Mouse (Mus musculus) stomach, embryonic 15.5 days (tissue): ENCODE data around the gene Cluh. TPM values are rescaled to one million over a fixed set of nuclear protein-coding genes. Genes with fewer than 3 reads are reported as not detected.

ENCODE experiments used
- ATAC-seq: fragments of 200-750 bp; cut with Nextera tagmentation; 2 replicates; pipeline ENCODE4 v1.8.0; 2017; ENCODE audit warnings: low read depth, moderate number of reproducible peaks, moderate TSS enrichment; ENCODE audit not compliant: insufficient read depth, low FRiP score
- H3K27ac ChIP-seq: fragments of 300-500 bp; sonication (generic); 2 replicates; pipeline ENCODE4 v1.5.1; 2015; ENCODE audit warnings: mild to moderate bottlenecking, inconsistent platforms
- H3K27me3 ChIP-seq: fragments of 300-500 bp; sonication (generic); replicated peaks from 2 replicates; pipeline ENCODE4 v1.6.1; 2015; ENCODE audit warnings: inconsistent platforms
- H3K36me3 ChIP-seq: fragments of 300-500 bp; sonication (generic); 2 replicates; pipeline ENCODE4 v1.6.1; 2015; ENCODE audit warnings: inconsistent platforms
- H3K4me1 ChIP-seq: fragments of 300-500 bp; sonication (generic); 2 replicates; pipeline ENCODE4 v1.6.1; 2015; ENCODE audit warnings: inconsistent platforms
- H3K4me2 ChIP-seq: fragments of 300-500 bp; sonication (generic); 2 replicates; pipeline ENCODE4 v1.6.1; 2015; ENCODE audit warnings: mild to moderate bottlenecking, inconsistent platforms
- H3K4me3 ChIP-seq: fragments of 300-500 bp; sonication (generic); replicated peaks from 2 replicates; pipeline ENCODE4 v1.5.1; 2015; ENCODE audit warnings: inconsistent platforms
- H3K9ac ChIP-seq: fragments of 300-500 bp; sonication (generic); 2 replicates; pipeline ENCODE4 v1.6.1; 2015; ENCODE audit warnings: inconsistent platforms
- H3K9me3 ChIP-seq: fragments of 300-500 bp; sonication (generic); 2 replicates; pipeline ENCODE4 v1.6.1; 2016; ENCODE audit warnings: inconsistent platforms
- WGBS: fragments of 180-500 bp; shearing (Covaris S2); methylation state at CpG from one replicate; pipeline ENCODE4 v1.1.7; 2015; 5-methylcytosine and 5-hydroxymethylcytosine counted together
- polyA plus RNA-seq: library from polyadenylated mRNA; unstranded; fragments of >200 nt; fragmentation: Nextera tagmentation; extraction: Ambion mirVana; gene quantifications from 2 replicates; pipeline ENCODE4 v1.2.1, GENCODE M21; 2015

Cluh gene
- polyA plus RNA-seq, 1 experiment from 2014 or later = 34.9 TPM

DNA sequence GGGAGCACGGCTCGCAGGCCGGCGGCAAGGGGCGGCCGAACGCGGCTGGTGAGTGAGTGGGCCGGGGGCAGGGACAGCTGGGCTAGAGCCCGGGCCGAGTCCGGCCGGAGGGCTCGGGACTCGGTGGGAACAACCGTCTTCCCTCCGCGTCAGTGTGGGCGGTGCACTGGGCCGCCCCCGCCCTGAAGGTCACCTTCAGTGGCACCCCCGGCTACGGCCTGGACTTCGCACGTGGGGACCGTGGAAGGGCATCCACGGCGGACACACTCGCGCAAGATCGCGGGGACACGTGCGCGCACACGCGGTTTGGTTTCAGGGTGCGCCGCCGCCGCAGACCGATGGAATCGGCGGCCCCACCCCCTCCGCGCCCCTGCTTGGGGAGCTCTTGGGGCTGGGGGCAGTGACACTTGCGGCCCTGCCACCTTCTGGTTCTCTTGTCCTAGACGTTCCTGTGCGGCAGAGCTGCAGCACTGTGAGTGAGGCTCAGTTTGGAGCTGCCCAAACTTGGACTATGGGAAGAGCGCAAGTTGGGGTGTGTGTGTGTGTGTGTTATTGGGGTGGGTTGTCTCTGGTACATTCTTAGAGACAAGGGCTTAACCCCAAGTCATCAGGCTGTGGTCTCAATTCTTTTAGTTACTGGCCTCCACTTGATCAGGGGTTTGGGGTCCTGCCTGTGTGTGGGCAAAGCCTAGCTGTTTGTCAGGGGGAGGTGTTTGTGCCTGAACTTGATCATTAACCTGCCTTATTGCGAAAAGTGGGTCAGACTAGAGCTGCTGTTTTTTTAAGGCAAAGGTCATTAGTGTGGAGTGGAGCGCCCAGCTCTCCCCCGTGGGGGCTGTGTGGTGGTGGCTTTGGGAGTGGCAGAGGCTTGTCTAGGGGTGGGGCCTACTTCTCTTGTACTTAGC, 604 bp downstream of the Cluh start:
- Histone ChIP-seq H3K4me2 (peak overlapping the region; percentile 85), H3K27me3 (no peaks in the 10 kb centered on the region), H3K4me1 (peaks cover 33% of the 10 kb centered on the region), H3K9ac (peak overlapping the region; percentile 89), H3K27ac (peak overlapping the region; percentile 82), H3K9me3 (no peaks in the 10 kb centered on the region), H3K36me3 (no peaks in the 10 kb centered on the region), H3K4me3 (peak overlapping the region; percentile 99)
- ATAC-seq = peak; percentile 45
- WGBS = 1% methylated on average over 52 of the region's 53 CpGs

DNA sequence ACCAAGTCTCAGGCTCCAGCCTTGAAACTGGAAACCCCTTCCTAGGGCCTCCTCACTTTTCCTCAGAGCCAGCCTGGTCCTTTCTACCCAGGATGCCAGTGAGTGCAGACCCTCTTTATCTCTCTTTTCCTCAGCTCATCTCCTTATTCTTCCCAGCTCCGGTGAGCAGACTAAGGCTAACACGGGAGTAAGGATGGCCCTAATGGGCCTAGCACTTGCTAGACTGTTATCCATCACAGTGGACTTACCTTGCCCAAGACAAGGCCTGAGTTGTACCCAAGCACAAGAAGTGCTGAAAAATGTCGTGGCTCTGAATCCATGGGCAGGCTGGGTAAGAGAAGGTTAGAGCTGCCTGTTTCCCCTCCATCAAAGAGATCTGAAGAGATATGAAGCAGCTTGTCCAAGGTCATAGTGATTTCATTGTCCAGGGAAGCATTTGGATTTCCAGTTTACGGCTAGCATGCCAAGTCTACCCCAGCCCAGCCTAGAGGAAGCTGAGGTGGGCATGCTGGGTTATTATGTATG, 1.3 kb downstream of the Cluh start:
- 40% methylated on average over 4 of the region's 4 CpGs for WGBS
- H3K27me3 ChIP-seq = no peaks in the 10 kb centered on the region
- peak overlapping the region; percentile 99 for H3K4me3 ChIP-seq
- H3K4me2 ChIP-seq = peak overlapping the region; percentile 85
- no peak for ATAC-seq
- peak overlapping the region; percentile 82; the same call in 1 of the 2 replicates for H3K27ac ChIP-seq
- H3K36me3 ChIP-seq = no peaks in the 10 kb centered on the region
- H3K4me1 ChIP-seq = peaks cover 33% of the 10 kb centered on the region
- H3K9ac ChIP-seq = no peak overlapping the region
- H3K9me3 ChIP-seq = no peaks in the 10 kb centered on the region

DNA sequence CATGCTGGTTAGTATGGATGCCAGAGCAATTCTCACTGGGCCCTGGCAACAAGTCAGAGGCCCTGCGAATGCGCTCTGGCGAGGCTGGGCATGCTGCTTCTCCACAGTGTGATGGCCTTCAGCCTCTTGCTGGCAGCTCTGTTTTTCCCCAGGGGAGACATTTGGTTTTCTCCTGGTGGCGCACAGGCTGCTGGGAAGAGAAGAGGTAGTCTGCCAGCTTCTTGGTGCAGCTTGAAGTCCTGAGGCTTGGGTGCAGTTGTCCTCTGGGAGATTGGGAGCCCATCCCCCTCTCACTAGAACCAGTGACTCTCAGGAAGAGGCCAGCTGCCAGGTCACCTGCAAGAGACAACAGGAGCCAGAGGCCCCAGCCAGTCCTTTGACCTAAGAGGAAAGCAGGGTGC, 3.5 kb downstream of the Cluh start:
- H3K4me3 ChIP-seq = no peak overlapping the region
- 83% methylated on average over 4 of the region's 4 CpGs for WGBS
- H3K27me3 ChIP-seq = no peaks in the 10 kb centered on the region
- no peak overlapping the region for H3K9ac ChIP-seq
- no peaks in the 10 kb centered on the region for H3K9me3 ChIP-seq
- H3K36me3 ChIP-seq = peaks cover 9% of the 10 kb centered on the region
- H3K4me2 ChIP-seq = no peak overlapping the region
- H3K27ac ChIP-seq = no peak overlapping the region; the same call in 1 of the 2 replicates
- no peak for ATAC-seq
- peaks cover 33% of the 10 kb centered on the region for H3K4me1 ChIP-seq

DNA sequence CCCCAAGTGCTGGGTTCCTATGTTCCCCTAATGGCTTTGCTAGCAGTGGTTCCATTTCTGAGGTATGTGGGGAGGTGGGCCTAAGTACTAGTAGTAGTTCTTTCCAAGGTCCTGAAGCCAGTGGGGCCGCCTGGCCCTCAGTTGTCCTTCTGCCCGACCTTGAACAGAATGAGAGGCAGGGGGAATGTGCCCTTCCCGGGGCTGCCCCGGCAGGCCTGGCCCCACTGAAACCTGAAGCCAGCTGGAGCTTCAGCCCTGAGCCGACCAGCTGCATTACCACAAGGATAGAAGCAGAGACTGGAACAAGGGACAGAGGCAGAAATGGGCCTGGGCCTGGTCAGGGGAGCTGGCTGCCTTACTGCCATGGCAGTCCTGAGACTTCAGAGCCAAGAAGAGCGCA, 4.1 kb downstream of the Cluh start:
- H3K9ac ChIP-seq = no peak overlapping the region
- 52% methylated on average over 6 of the region's 6 CpGs for WGBS
- no peak for ATAC-seq

DNA sequence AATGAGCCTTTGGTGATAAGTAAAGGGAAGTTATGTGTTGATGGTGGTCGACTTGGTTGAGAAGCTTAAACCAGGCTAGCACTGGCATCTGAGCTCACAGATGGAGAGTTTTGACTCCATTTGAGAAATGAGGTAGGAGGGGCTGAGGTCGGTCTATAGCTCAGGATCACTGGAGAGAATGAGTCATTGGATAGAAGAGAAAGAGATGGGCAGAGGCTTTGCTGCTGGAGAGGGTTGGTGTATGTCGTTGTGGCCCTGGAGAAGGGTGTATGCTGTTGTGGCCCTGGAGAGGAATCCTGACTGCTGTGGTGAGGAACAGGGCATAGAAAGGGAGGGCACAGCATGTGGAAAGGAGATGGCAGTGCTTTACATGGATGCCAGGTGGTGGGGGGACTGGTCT, 6.6 kb downstream of the Cluh start:
- peaks cover 27% of the 10 kb centered on the region for H3K36me3 ChIP-seq

More for the DNA sequence above, 4.1 kb downstream of the Cluh start:
- no peak overlapping the region for H3K4me2 ChIP-seq
- H3K4me3 ChIP-seq = no peak overlapping the region
- H3K27ac ChIP-seq = no peak overlapping the region
- no peaks in the 10 kb centered on the region for H3K9me3 ChIP-seq
- H3K27me3 ChIP-seq = no peaks in the 10 kb centered on the region
- H3K4me1 ChIP-seq = peaks cover 33% of the 10 kb centered on the region
- peaks cover 12% of the 10 kb centered on the region for H3K36me3 ChIP-seq

DNA sequence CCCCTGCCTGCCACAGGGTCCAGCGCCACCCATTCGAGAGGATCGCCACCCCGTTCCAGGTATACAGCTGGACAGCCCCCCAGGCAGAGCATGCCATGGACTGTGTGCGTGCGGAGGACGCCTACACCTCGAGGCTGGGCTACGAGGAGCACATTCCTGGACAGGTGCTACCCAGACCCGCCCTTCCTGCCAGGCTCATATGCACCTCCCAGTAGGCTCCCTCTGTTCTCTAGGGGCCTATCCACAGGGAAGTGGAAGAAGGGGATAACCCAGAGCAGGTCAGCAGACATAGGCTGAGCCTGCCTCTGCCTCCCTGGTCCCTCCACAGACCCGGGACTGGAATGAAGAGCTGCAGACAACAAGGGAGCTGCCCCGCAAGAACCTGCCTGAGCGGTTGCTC, 11.0 kb downstream of the Cluh start:
- Histone ChIP-seq H3K9me3 (no peaks in the 10 kb centered on the region), H3K4me3 (no peak overlapping the region), H3K36me3 (peaks cover 65% of the 10 kb centered on the region), H3K27me3 (no peaks in the 10 kb centered on the region), H3K4me2 (no peak overlapping the region), H3K27ac (no peak overlapping the region), H3K4me1 (no peaks in the 10 kb centered on the region), H3K9ac (no peak overlapping the region)
- WGBS = 92% methylated on average over 13 of the region's 13 CpGs
- ATAC-seq = no peak

More for the DNA sequence above, 6.6 kb downstream of the Cluh start:
- H3K4me1 ChIP-seq = peaks cover 24% of the 10 kb centered on the region
- H3K9ac ChIP-seq = no peak overlapping the region
- H3K4me2 ChIP-seq = no peak overlapping the region
- no peak overlapping the region for H3K4me3 ChIP-seq
- H3K27ac ChIP-seq = no peak overlapping the region
- H3K27me3 ChIP-seq = no peaks in the 10 kb centered on the region
- 76% methylated on average over 3 of the region's 3 CpGs for WGBS
- no peak for ATAC-seq
- H3K9me3 ChIP-seq = no peaks in the 10 kb centered on the region

DNA sequence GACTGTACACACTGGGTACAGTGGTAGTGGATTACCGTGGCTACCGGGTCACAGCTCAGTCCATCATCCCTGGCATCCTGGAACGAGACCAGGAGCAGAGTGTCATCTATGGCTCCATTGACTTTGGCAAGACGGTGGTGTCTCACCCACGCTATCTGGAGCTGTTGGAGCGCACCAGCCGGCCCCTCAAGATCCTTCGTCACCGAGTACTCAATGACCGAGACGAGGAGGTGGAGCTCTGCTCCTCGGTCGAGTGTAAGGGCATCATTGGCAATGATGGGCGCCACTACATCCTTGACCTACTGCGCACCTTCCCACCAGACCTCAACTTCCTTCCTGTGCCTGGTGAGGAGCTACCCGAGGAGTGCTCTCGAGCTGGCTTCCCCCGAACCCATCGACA, 12.3 kb downstream of the Cluh start:
- no peak for ATAC-seq
- Histone ChIP-seq H3K4me1 (no peaks in the 10 kb centered on the region), H3K27ac (no peak overlapping the region), H3K9ac (no peak overlapping the region), H3K4me2 (no peak overlapping the region), H3K4me3 (no peak overlapping the region), H3K9me3 (no peaks in the 10 kb centered on the region), H3K27me3 (no peaks in the 10 kb centered on the region), H3K36me3 (peaks cover 72% of the 10 kb centered on the region)
- 91% methylated on average over 19 of the region's 19 CpGs for WGBS

DNA sequence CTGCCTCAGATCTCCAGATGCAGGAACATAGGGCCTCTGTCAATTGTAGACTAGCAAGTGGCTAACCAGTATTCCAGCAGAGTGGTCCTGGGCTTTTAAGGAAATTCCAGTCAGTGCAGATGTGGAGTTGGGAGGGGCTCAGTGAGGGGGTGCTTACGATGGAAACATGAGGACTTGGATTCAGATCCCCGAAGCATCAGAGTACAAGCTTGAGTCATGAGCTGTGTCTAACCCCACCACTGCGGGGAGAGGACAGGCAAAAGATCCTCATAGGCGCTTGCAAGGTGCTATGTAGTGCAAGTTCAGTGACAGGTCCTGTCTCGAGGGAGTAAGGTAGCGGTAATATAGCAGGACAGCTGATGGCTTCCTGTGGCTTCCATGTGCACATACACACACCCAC, 12.9 kb downstream of the Cluh start:
- no peaks in the 10 kb centered on the region for H3K4me1 ChIP-seq
- H3K27me3 ChIP-seq = no peaks in the 10 kb centered on the region
- 87% methylated on average over 6 of the region's 6 CpGs for WGBS
- H3K4me2 ChIP-seq = no peak overlapping the region
- H3K36me3 ChIP-seq = peaks cover 74% of the 10 kb centered on the region
- no peak overlapping the region for H3K4me3 ChIP-seq
- H3K9me3 ChIP-seq = no peaks in the 10 kb centered on the region
- no peak overlapping the region for H3K27ac ChIP-seq
- ATAC-seq = no peak
- no peak overlapping the region for H3K9ac ChIP-seq

DNA sequence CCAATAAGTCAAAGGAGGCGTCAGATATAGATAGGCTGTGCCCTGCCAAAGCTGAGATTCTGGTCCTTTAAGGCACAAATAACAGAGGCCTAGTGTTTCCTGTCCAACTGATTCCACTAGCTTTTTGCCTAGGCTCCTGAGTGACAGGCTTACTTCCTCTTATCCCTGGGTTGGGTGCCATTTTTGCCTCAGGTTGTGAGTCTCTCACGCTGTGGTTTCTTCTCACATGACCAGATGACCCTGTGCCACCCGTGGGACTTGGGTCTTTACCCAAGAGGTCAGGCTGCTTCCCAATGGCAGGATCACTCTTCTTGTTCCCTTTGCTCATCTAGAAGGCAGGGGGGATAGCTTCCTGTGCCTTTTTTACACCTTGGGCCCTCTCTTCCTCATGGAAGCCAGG, 15.0 kb downstream of the Cluh start:
- H3K4me1 ChIP-seq = no peaks in the 10 kb centered on the region
- no peaks in the 10 kb centered on the region for H3K27me3 ChIP-seq
- H3K4me2 ChIP-seq = no peak overlapping the region
- no peak for ATAC-seq
- WGBS = 72% methylated on average over 3 of the region's 3 CpGs
- no peak overlapping the region for H3K9ac ChIP-seq
- H3K9me3 ChIP-seq = no peaks in the 10 kb centered on the region
- no peak overlapping the region for H3K4me3 ChIP-seq
- H3K27ac ChIP-seq = no peak overlapping the region
- peaks cover 70% of the 10 kb centered on the region for H3K36me3 ChIP-seq

DNA sequence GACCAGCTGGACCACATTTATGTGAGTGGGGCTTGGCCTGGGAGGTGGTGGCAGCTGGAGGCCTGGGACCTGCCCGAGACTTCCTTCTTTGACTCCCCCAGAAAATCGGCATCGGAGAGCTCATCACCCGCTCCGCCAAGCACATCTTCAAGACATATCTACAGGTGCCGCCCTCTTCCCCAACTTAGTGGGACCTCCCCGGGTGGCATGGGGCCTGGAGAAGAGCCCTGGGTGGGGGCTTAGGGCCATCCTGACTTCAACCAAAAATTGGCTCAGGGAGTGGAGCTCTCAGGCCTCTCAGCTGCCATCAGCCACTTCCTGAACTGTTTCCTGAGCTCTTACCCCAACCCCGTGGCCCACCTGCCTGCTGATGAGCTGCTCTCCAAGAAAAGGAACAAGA, 15.6 kb downstream of the Cluh start:
- ATAC-seq = no peak
- no peak overlapping the region for H3K27ac ChIP-seq
- no peaks in the 10 kb centered on the region for H3K4me1 ChIP-seq
- H3K4me2 ChIP-seq = no peak overlapping the region
- H3K27me3 ChIP-seq = no peaks in the 10 kb centered on the region
- no peak overlapping the region for H3K9ac ChIP-seq
- H3K4me3 ChIP-seq = no peak overlapping the region
- WGBS = 89% methylated on average over 8 of the region's 8 CpGs
- H3K36me3 ChIP-seq = peaks cover 70% of the 10 kb centered on the region
- H3K9me3 ChIP-seq = no peaks in the 10 kb centered on the region

DNA sequence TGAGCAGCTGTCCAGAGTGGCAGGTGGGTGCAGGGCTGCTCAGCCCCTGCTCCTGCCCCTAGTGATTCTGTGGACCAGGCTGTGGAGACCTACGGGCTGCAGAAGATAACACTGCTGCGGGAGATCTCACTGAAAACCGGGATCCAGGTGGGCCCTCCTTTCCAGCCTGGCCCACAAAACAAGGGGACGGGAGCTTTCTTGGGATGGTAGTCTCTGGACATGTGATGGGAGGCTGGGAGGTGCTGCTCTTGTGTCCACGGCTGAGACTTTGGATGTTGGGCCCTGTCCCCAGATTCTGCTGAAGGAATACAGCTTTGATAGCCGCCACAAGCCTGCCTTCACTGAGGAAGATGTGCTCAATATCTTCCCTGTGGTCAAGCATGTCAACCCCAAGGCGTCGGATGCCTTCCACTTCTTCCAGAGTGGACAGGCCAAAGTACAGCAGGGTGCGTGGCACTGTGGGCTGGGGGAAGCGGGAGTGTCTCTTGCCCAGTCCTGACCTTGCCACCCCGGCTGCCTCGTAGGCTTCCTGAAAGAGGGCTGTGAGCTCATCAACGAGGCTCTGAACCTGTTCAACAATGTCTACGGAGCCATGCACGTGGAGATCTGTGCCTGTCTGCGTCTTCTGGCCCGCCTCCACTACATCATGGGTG, 16.5 kb downstream of the Cluh start:
- WGBS = 92% methylated on average over 17 of the region's 17 CpGs
- H3K36me3 ChIP-seq = peaks cover 62% of the 10 kb centered on the region

DNA sequence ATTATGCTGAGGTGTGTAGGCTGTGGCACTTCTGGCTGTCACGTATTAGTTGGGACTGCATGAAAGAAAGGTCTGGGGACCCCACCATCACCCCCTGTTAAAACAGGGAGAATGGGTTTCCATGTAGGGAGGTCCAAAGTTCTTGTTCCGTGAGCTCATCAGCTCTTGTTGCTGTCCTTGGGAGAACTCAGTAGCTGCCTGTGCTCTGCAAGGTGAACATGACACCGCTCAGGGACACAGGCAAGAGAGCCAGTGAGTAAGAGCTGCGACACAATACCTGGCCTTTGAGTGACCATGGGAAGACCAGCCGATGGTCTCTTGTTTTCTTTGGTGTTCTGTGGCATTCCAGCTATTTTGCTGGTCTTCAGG, 17.0 kb downstream of the Cluh start:
- no peak overlapping the region for H3K4me2 ChIP-seq
- H3K4me3 ChIP-seq = no peak overlapping the region
- no peak overlapping the region for H3K27ac ChIP-seq
- ATAC-seq = no peak
- peaks cover 59% of the 10 kb centered on the region for H3K36me3 ChIP-seq
- H3K9ac ChIP-seq = no peak overlapping the region
- H3K9me3 ChIP-seq = no peaks in the 10 kb centered on the region
- 91% methylated on average over 5 of the region's 5 CpGs for WGBS
- no peaks in the 10 kb centered on the region for H3K4me1 ChIP-seq
- H3K27me3 ChIP-seq = no peaks in the 10 kb centered on the region

More for the DNA sequence above, 16.5 kb downstream of the Cluh start:
- Histone ChIP-seq H3K4me2 (no peak overlapping the region), H3K4me3 (no peak overlapping the region), H3K4me1 (no peaks in the 10 kb centered on the region), H3K27me3 (no peaks in the 10 kb centered on the region), H3K9me3 (no peaks in the 10 kb centered on the region), H3K9ac (no peak overlapping the region), H3K27ac (no peak overlapping the region)
- no peak for ATAC-seq
